Mouse (Mus musculus): ENCODE measurements around the gene Scnm1.
"Not testable (repeated sequence)": the region's sequence is repeated elsewhere in the genome, so short reads cannot be mapped to it uniquely, and the experiment has no call there.

Gene Scnm1

DNA sequence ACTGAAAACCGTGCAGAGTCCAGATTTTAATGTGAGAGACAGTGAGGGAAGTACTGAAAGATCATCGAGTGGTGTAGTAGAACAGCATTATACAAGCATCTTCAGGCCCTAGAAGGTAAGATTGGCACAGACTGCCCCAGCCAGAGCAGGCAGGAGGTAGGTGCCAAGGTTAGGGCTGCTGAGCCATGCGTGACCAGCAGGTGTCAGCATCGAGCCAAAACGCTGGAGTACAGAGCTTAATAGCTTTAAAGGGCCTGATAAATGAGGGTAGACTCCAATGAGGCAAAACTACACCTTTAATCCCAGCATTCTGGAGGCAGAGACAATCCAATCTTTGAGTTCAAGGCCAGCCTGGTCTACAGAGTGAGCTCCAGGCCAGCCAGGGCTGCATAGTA, 8.8 kb upstream of the Scnm1 start:
- DNase-seq, result peak; percentile 84 to 94

DNA sequence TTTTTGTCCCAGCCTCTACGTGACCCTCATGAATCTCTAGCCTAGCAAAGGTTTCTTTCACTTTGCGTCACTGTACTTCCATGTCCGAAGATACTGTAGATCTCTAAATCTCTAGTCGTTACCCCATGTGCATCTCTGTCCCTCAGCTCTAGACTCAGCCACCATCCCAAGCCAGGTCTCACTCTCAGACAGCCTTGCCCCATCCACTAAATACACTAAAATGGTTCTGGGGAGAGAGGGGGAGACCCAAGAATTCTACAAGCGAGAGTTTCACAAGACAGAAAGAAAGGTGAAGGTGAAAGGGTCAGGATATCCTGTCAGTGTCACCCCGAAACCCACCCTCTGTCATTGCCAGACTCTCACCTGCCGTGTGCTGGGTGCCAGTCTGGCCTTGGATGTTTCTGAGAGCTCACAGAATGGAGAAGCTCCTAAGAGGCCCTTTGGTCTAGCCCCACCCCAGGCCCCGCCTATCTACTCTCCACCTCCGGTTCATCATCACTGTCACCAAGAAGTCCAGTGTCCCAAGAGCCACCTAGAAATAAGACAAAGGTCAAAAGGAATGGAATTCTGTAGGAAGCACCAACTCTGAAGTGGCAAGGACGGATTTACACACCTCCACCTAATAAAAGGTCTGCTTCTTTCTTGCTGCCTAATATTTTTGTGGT, 8.3 kb upstream of the Scnm1 start, which contains the start of gene Tnfaip8l2:
Gene Tnfaip8l2 (minus strand): TSS at position 409 of the 665 bp plus-strand sequence.
- DNase-seq, result no peak

DNA sequence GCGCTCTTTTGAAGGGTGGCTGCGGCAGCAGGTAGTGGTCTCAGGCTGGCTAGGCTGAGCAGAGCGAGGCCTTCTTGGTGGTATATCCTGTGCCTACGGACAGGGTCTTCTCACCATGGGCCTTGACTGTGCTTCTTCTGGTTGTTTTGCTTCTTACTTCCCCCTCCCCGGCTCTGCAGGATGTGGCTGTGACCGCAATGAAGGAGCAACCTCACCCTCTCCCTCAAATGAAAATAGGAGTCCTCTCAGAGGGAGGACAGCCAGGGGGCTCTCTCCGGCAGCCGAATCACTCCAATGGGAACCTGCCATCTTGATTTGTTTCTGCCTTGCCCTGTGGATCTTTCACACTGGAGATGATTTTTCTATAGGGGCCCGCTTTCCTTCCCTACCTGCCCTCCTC, 7.7 kb upstream of the Scnm1 start:
- no peak for DNase-seq

DNA sequence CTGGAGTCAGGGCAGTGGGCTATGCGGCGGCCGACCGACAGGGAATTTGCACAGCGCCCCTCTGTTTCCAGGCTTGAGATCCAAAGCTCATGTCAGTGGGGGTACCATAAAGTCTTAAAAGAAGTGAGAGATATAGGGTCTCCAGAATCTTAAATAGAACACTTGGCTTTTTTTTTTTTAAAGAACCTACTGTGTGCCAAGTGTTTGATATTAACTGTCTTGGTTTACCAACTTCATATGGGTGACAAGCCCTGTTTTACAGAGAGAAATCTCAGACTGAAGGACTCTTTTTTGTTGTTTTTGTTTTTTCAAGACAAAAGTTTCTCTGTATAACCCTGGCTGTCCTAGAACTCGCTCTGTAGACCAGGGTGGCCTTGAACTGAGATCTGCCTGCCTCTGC, 7.0 kb upstream of the Scnm1 start:
- no peak for DNase-seq

DNA sequence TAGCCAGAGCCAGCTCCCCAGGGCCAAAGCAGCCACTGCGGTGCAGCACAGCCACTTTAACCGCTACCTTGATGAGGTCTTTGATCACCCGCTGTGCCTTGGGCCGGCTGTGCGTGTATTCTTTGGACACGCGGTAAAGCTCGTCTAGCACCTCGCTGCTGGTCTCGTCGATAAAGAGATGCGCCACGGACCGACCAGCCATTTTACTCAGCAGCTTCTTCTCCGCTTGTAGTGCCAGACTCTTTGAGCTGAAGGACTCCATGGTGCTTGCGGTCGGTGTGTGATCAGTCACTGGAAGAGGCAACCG, 6.4 kb upstream of the Scnm1 start:
- DNase-seq, result no peak

DNA sequence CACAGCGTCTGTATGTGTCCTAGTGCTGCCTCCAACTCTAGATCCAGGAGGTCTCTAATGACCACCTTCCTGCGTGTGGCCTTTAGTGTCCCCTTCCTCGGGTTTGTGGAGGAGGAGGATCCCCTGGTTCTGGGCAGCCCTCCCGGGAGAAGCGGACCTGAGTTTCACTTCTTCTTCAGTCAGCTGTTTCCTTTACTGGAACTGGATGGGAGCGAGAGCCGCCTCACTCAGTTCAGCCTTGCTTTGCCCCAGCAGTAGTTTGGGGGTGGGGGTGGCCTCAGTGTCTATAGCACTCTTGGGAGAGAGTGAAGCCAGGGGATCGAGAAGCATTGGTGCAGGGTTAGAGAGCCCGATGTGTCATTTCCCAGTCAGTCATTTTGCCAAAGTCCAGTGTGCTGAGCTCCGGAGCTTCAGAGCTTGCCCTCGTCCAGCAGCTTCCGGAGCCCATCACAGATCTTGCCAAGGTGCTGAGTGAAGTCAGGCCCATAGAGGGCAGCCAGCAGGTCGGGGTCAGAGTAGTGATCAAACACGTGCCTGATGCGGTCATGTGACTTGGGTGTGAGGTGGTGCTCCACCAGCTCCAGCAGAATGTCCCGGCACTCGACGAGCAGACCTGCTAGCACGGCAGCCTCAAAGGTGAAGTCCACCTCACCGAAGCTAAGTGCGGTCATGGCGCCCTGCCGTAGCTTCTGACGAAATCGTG, 5.9 kb upstream of the Scnm1 start:
- peak; percentile 89 to 90 for DNase-seq

DNA sequence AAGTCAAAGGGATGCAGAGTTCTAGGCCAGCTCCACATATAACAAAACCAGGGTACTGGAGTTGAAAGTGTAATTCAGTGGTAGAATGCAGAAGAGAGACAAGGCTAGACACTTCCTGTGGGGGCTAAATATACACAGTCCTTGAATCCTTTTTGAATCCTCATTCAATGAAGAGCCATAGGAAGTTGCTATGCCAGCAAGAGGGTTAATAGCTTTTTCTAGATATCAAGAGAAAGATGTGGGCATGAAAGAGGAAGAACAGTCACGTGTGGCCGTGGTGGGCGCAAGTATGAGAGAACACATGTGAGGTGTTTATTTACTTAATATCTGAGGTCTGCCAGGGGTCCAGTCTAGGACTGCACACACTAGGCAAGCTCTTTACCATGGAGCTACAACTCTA, 2.5 kb upstream of the Scnm1 start:
- no peak for DNase-seq

DNA sequence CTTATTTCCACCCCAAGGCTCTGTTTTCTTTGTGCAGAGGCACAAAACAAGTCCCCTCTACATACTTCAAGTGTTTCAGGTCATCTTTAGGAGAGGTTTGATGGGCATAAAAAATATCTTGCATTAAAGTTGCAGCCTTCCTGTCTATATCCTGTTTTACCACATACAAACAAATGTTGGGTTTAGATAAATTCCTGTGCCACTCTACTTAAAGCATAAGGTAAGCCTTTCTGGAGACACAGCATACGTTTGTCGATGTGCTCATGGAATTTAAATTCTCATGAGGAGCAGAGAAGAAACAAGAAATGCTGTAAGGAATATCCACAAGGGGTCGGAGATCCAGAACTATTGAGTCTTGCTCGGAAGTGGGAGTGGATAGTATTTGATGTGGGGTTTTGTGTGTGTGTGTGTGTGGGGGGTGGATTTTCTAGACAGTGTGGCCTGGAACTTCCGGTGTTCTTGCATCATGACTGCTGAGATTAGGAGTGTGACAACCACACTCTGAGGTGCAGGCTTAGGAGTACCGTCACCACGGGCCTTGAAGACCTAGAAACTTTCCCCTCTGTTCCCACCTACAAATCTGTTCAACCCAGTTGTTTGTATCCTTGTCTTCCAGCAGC, 1.7 kb upstream of the Scnm1 start:
- no peak for DNase-seq

DNA sequence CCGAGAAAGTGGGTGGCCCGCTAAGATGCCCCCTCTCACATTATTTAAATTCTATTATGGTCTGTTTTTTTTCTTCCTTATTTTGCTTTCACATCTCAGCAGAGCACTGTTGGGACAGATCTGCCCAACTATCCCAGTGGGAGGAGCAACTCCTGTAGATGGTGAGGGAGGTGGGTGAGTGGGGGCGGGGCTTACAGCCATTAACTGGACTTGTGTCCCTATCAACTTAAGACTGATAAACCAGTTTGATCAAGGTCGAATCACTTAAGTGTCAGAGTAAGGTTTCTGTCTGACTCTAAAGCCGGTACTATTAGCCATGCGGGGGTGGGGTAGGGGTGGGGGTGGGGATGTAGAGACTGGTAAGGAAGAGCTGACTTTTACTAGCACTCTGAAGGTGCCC, 1.2 kb upstream of the Scnm1 start:
- peak; percentile 79 to 81 for DNase-seq

DNA sequence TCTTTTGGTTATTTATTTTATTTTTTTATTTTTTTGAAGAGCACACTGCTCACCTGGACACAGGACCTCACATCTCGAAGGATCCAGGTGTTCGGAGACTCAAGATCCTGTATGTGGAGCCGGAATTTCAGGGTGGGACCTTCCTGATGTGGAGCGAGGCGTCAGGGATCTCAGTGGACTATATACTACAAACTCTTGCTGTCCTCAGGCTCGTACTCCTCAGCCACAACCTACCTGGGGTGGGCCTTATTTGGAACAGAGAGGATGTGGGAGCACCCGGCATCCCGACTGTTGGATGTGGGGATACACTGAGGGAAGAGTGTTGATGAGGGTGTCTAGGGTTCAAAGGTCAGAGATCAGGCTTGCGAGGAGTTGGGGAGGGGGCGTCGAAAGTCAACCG, 322 bp upstream of the Scnm1 start:
- DNase-seq, result not testable (repeated sequence)

DNA sequence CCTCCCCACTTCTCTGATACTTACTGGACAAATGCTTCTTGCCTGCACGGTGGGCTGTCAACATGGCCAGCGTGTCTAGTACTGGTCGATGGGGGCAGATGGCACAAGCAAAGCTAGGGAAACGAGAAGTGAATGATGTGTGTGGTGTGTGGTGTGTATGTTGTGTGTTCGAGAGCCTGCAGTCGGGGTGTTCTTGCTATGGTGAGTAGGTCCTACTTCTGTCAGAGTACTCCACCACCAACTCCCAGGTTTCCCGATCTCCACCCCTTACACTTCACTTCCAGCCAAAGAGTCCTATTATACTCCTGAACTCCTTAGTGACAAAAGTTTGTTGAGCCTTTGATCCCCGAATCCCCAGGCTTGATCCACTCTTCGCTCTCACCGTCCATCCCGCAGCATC, 635 bp downstream of the Scnm1 start:
- DNase-seq, result no peak

DNA sequence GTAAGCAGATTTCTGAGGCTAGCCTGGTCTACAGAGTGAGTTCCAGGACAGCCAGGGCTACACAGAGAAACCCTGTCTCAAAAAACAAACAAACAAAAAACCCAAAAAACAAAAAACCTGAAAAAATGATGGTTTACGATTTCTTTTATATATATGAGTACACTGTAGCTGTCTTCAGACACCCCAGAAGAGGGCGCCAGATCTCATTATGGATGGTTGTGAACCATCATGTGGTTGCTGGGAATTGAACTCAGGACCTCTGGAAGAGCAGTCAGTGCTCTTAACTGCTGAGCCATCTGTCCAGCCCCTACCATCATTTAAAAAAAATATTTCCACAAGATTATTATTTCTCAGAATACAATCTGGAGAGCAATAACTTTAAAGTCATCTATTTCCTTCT, 1.4 kb downstream of the Scnm1 start:
- not testable (repeated sequence) for DNase-seq

DNA sequence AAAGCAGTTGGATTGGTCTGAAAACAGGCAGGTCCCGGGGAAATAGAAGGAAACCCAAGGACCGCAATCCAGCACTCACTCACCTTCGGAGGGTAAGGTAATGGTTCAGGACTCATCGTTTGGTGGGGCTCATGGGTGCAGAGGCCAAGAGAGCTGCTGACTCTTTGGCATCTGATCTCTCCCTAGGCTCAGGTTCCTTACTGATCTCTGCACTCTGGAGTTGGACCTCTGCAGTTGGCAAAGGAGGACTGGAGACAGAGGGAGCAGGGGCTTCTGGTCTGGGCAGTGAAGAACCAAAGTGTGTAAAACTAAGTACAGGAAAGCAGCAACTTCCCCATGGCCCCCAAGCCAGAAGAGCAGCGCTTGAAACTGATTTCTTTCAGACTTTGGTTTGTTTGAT, 3.7 kb downstream of the Scnm1 start:
- DNase-seq, result peak; percentile 29 to 58

DNA sequence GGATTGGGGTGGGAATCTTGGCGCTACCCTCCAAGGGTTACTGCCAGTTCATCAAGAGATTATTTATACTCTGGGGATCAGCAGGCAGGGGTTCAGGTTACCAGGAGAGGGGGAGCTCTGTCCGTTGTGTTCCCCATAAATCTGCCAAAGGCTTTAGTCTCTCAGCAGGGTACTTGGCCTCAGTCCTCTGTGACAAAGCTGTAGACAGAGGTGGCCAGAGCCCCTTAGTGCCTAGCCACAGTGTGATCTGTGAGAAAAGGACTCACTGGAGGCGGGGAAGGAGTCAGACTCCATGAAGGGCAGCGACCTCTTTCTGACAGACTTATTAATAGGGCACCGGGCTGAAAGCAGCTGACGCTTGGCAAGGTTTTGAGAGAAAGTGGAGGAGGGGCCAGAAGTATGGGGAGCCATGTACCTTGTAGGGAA, 4.6 kb downstream of the Scnm1 start:
- DNase-seq, result peak; percentile 80 to 83

DNA sequence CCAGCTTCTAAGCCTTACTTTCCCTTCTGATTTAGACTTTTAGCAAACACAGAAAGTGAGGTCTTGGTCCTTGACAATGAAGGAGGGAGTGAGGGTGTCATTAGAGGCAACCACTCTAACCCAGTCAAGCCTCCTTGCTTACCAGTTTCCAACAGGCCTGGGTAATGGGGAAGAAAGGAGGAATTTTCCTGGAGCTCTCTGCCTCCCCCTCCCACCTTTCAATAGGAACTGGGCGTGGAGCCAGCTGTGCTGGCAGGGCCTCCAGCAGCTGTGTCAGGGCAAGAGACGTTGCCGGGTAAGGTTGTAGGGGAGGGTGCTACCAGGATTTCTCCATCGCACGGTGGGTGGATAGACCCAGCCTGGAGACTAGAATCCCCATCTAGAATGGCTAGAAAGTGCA, 8.8 kb downstream of the Scnm1 start:
- DNase-seq, result no peak

DNA sequence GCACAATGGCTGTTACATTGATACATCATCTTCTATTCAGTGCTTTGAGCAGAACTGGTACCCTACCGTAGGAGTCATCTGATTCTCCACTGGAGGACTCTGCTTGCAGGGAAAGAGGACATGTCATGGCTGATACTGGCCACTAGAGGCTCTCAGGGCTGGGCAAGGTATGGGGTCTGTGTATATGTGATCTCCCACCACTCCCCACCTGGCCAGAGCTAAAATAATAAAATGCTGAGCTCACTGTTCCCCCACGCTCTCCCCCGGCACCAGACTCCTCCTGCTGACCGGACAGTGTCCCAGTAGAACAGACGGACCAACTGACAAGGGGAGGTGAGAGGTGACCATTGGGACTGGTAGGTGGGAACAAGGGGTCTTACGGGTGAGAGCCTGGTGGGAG, 9.6 kb downstream of the Scnm1 start, which contains the start of gene Tmod4:
Gene Tmod4 (plus strand): TSS at position 231 of the 400 bp plus-strand sequence.
- DNase-seq, result no peak

DNA sequence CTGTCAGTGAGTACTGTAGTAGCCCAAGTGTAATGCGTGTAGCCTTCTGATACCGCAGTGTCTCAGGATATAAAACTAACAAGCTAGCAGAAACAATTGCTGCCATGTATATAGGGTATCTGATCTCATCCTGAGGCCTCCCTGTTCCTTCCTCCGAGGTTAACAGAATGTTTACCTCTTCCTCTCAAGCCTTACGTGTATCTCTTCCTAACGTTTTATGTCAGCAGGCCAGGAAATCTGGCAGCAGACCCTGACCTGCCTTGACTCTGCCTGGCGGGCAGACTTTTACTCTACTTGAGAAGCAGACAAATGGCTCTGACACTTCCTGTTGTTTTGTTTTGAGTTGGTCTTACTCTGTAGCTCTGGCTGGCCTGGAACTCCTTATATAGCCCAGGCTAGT, 12.2 kb downstream of the Scnm1 start:
- DNase-seq, result no peak

DNA sequence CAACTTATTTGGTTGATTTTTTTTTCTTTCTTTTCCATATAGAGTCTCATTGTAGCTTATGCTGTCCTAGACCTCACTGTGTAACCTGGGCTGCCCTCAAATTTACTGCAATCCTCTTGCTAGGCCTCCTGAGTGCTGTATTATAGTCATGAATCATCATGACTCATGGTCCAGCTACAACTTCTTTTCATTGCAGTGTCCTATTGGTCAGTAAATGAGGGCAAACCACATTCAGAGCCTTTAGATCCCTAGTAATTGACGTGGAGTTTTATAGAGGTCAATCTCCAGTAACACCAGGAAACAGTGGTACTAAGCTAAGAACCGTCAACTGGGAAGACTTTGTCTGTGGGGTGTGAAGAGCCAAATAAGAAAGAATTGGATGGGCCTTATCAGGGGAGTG, 16.1 kb downstream of the Scnm1 start:
- no peak for DNase-seq

DNA sequence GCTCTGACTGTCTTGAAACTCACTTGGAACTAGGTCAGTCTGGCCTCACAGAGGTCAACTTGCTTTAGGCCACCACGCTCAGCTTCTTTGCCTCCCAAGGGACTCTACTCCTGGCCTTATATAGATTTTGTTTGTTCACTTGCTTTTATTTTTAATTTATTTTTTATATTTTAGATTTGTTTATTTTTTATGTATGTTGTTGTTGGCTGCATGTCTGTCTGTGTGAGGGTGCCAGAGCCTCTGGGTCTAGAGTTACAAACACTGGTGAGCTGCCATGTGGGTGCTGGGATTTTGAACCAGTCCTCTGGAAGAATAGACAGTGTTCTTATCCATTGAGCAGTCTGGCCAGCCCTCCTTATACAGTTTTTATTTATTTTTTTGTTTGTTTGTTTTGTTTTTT, 21.1 kb downstream of the Scnm1 start:
- DNase-seq, result no peak

DNA sequence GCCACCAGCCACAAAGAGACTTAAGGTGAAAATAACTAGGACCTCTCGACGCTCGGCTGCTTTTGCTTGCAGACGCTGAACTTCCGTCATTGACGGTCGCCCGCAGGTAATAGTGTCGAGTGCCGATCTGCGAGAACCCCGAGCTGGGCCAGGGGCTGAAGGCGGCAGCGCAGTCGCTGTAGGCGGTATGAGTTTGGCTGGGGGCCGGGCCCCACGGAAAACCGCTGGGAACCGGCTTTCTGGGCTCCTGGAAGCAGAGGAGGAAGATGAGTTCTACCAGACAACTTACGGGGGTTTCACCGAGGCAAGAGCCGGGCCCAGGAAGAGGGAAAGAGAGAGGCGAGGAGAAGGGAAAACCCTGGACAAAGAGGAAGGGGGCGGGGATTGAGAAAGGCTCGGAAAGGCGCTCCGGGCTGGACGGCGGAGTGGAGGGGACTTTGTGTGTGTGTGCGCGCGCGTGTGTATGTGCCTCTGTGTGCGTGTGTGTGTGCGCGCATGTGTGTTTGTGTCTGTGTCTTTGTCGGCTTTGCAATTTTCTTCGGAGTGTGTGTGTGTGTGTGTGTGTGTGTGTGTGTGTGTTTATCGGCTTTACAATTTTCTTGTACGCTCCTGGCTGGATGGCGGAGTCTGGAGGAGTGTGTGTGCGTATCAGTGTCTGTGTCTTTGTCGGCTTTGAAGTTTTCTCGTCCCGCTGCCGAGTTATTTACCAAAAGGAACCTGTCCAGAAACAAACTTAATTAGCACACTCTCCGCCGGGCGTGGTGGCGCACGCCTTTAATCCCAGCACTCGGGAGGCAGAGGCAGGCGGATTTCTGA, 22.7 kb downstream of the Scnm1 start, which contains the start of gene Vps72:
Gene Vps72 (plus strand): TSS at position 112 of the 816 bp plus-strand sequence.
- DNase-seq, result peak; percentile 88 to 92

DNA sequence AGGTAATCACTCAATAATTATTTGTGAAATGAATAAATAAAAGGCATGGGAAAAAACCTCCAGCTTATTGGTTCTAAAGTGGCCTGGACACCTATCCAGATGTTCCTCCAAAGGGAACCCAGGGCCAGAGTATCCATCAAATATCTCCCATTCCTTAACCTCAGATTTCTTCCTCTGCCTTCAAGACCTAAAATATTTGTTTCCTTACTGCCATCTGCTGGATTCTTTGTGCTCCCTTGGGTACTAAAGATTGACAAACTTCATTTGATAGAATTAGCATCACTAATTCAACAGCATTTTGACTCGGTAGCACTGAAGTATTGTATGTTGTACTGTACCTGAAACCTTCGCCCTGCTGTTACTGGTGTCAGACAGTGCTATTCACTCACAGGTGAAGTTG, 25.9 kb downstream of the Scnm1 start:
- DNase-seq, result no peak

DNA sequence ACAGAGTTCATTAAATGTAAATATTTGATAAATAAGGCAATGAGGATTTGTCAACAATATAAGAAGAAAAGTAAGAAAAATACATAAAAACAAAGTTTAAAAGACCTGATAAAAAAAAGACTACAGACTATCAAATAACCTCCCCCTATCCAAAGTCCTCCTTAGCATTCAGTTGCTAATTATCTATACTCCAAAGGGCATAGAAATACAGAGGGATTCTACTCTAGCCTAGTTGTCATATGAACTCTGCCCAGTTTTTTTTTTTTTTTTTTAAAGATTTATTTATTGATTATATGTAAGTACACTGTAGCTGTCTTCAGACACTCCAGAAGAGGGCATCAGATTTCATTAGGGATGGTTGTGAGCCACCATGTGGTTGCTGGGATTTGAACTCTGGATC, 26.5 kb downstream of the Scnm1 start:
- DNase-seq, result not testable (repeated sequence)

All from kidney, adult 8-10 months (tissue).